Mouse (Mus musculus): ENCODE measurements around the gene Leprot.

The Leprot gene

DNA sequence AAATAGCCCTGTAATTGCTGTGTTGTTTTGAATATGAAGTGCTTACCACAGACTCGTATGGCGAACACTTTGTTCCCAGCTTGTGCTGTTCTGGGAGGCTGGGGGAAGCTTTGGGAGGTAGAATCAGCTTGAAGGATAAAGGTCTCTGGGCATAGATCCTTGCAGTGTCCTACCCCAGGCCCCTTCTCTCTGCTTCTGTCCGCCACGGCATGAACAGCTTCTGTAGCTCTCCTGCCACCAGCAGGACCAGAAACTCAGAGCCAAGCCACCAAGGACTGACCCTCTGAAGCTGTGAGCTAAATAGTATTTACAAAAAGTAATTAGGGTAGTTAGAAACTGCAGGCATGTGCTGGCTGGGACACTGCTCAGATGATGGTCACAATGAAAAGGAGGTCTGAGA lies 17.2 kb downstream of the Leprot start:
- no peak for DNase-seq (ENCODE audit: low read depth, low spot score)

DNA sequence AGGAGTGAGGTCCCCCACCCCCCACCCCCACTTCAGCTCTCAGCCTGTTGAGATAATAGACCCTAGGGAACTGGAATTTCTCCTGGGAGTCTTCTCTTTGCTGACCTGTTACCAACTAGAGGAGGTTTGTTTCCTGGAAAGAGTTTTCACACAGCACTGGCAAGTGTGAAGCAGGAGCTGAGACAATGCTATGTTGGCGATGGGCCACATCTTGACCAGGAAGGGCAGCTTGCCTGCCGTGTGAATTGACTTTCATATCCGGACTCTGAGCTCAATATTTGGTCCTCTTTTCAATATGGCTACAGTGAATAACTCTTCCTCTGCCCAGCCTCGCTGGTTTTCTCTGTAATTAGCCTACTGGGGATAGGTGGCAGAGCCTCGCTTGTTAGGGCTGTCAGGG lies 21.6 kb downstream of the Leprot start:
- DNase-seq (ENCODE audit: low read depth, low spot score), result no peak

DNA sequence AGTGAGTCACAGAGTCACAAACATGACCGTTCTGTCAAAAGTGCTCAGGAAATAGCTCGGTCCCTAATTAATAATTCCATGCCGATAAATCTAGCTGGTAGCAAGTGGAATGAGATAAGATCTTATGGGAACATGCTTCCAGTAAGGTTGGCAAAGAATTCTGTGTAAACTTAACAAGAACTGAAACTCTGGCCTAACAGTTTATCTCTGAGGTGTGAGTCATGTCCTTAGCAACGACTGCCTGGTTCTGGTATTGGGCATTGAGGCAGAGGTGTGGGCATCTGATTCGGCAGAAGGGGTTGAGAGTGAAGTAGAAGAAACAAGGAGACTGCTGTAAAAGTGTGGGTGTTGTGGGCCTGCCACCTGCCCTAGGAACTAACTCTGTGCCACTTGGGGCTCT lies 22.3 kb downstream of the Leprot start:
- no peak for DNase-seq (ENCODE audit: low read depth, low spot score)

DNA sequence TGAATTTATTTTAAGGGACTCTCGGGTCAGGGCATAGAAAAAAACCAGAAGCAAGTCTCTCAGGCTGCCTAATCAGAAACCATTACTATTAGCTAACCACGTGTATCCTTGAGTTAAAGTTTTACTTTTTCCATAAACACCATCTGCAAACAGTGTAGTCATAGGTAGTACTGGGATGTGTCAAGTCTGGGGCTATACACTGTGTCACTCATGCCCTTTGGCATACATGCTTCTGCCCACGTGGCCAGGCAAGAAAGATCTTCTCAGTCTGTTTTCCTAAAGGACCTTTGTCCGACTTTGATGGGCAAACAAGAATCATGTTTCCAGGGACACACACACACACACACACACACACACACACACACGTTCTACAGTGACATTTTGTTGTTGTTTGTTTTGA lies 27.3 kb downstream of the Leprot start:
- DNase-seq (ENCODE audit: low read depth, low spot score), result no peak

DNA sequence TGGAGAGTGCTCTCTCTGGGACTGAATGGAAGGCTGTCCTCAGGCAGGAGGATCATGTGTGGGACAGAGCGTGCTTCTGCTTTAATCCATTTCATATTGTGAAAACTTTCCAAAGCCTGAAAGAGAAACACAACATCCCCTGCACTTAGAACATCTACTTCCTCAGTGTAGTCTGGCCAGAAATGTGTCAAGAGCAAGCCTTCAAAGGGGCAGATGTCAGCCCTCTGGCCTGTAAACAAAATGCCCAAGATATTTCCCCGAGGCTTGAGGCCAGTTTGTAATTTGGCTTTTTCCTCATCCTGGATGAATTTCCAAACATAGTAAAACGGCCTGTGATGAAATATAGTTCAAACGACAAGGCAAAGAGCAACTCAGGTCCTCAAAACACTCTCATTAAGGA lies 28.2 kb downstream of the Leprot start:
- no peak for DNase-seq (ENCODE audit: low read depth, low spot score)

DNA sequence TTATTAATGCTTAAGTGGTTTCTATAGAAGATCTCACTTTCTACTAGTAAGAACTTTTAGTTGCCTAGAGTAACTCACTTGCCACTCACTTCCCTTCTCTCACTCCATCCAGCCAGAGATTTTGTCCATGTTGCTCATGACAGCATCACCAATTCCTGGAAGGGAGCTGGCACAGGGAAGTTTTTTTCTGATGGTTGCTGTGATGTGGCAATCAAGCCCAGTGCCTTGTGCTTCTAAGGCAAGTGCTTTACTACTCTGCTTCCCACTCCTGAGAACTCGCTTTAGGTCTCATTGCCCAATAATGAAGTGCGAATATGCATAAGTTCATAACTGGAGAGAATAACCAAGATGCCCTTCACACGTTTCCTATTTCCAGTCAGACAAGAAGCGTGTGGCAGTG lies 35.1 kb downstream of the Leprot start:
- DNase-seq (ENCODE audit: low read depth, low spot score), result no peak

DNA sequence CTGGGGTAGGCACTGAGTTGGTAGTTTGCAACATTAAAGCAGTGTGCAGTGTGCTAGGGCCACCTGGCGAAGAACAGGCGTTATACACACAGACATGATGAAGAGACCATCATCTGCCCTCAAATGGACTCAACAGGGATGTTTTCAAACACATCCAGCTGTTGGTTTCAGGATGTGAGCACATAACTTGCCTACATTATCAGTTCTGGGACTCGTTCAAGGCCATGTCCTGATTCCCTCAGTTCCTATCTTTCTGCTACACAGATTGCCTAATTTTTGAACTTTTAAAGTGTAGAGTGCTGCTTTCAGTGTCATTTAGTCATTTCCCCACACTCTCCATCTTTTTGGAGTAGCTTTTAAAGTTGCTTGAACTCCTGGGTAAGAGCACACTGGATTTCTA lies 35.6 kb downstream of the Leprot start:
- DNase-seq (ENCODE audit: low read depth, low spot score), result no peak

DNA sequence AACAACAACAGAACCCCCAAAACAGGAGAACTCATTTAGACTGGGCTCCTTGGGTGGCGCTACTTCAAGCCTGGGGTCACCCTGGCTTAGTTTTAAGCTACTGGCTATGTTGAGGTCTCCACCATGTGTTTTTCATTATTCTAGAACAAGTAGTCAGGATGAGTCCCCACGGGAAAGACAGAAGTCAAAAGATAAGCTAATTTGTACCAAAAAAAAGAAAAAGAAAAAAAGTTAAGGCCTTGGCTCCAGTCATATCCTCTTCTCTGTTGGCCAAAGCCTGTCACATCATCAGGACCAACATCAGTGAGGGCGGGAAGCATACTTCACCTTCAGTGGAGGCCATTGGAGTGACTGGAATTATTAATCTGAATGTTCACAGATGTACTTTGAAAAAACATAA lies 37.3 kb downstream of the Leprot start:
- no peak for DNase-seq (ENCODE audit: low read depth, low spot score)

DNA sequence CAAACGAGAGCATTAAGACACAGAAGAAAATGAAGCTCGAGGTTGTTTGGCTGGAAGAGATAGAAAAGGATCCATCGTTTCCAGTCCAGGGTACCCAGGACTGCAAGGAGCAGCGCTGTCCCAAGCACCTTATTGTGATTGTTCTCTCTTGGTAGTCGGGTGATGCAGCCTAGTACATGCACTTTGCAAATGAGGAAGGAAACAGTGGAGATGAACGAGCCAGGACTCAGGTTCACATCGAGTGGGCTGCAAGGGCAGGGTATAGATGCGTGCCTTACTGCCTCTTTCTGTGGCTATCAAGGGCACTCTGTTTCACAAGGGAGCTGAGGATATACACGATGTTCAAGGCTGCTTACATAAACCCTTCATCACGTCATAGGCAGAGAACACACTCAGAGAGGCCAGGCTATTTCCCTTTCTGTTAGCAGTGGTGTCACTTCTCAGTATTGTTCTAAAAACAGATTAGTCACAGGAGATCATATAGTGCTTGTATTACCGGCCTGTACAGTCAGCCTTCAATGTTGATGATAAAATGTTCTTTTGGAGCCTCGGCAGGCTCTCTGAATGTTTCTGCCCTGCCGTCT lies 38.8 kb downstream of the Leprot start:
- DNase-seq (ENCODE audit: low read depth, low spot score), result no peak

DNA sequence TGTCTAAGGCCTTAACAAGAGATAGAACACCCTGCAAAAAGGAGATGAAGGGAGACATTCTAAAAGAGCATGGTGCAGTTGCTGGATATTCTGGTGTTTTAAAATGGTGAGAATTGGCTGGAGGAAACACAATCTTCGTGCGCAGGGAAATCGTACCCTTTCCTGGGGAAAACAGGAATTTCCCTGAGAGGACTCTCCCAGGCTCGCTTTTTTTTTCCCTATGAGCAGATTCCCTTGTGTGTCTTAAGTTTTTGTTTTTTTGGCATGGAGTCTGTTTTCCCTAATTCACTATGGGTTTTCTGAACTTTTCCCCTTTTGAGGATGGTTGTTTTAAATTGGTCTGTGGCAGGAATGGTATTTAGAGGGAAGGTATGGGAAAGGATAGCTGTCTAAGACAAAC lies 41.7 kb downstream of the Leprot start:
- no peak for DNase-seq (ENCODE audit: low read depth, low spot score)

DNA sequence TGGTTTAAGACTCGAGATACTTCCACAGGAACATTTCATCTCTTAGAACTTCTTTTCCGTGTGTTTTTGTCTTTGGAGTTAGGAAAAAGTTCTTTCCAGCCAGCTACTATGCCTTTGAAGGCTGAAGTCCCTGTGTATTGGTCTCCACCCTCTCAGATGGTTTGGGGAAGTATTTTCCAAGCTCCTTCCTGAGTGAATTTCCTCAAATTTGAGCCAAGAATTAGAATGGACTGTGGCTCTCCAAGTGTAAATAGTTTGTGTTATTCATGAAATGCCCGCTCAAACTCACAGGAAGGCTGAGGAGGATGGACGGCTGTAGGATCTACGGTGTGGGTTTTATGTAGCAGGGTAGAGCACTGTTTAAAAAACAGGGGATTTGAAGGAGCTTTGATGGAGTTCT lies 42.1 kb downstream of the Leprot start:
- DNase-seq (ENCODE audit: low read depth, low spot score), result no peak

DNA sequence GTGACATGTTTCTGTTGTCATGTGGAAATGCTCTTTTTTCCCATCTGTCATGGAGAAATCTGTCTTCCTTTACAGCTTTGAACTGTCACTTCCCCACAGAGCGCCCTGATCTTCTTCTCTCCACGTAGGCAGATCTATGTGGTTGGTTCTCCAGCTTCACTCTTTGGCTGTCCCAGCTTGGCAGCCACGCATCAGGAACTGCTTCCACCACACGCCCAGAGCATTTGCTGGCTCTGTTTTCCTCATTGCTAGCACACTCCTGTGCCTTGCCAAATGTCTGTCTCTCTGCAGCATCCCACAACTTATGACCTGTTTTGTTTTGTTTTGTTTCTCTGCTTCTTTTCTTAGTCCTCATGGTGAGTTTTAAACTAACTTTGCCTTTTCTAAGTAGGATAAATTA lies 45.4 kb downstream of the Leprot start:
- no peak for DNase-seq (ENCODE audit: low read depth, low spot score)

DNA sequence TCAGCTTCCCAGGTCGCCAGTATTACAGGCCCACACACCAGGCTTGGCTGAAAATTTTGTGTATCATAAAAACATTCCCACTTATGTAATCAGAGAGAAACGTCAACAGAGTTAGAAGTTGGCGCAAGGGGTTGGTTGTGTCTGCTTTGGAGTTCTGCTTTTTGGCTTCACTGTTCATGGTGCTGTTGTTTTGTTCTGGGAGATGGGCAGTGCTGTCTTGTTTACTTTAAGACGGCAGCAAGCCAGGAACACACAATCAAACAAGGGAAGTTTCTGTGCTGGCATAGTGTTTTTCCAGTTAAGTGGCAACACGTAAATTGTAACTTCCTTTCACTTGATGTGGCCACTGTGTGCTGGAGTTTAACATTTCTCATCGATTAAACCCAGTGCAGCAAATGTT lies 47.0 kb downstream of the Leprot start:
- DNase-seq (ENCODE audit: low read depth, low spot score), result no peak

DNA sequence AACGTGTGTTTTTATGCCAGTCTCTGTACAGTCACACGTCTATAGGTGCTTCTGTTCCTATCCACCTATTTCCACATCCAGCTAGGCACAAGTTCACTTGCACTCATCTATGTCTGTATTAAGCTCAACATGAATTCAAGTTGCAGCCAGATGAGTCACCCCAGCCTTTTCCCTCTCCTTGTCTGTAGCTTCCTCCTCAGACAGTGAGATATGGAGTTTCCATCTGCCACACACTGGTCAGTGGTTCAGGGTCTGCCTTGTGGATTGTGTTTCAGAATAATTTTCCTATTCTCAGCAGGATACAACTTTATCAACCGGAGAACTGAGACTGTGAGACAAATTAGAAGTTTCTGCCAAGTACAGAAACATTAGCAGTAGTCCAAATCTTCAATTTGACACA lies 49.7 kb downstream of the Leprot start:
- DNase-seq (ENCODE audit: low read depth, low spot score), result no peak

DNA sequence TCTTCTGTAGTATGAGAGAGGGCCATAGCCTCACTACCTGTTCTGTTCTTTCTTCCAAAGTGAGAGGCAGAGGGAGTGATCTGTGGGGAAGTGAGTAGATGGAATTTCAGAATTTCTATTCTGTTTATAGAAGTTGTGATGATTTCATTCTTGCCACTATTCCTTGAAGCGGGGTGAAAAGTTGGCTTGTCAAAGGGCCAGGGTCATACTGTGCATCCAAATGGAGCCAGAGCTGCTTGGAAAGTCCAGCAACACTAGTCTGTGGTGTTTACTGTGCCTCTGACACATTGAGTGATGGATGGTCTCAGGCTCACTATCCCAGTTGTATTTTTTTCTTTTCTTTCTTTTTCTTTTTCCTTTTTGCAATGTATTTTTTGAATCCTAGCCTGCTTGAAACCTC lies 51.9 kb downstream of the Leprot start:
- DNase-seq (ENCODE audit: low read depth, low spot score), result no peak

DNA sequence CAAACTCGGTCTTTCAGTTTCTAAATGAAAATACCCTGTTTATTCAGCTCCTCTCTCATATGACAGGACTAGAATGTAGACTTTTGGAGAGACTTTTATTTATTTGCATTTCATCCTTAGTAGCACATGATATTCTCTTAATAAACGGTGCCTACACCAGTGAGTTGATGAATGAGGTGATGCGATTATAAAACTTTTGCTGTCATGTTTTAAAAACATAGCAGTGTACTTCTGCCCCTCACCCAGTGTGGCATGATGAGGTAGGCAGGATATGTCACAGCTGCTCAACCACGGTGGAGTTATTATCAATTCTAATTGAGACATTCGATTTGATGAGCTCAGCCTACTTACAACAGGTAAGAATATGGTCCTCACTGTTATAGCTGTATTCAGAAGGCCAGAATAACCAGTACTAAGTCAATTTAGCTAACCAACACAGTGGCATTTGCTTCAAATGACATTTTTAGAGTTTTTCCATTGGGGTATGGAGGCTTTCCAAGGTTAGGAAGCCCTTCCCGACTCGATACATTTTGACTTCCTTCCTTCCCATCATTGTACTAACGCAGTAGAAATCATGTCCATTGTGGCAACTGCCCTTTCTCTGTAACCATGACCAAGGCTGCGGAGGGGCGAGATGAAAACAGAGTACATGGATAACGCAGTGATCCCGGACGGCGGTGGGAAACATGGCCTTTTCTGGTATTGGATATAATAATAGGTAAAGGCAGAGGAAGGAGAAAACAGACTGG lies 53.5 kb downstream of the Leprot start:
- DNase-seq (ENCODE audit: low read depth, low spot score), result no peak

DNA sequence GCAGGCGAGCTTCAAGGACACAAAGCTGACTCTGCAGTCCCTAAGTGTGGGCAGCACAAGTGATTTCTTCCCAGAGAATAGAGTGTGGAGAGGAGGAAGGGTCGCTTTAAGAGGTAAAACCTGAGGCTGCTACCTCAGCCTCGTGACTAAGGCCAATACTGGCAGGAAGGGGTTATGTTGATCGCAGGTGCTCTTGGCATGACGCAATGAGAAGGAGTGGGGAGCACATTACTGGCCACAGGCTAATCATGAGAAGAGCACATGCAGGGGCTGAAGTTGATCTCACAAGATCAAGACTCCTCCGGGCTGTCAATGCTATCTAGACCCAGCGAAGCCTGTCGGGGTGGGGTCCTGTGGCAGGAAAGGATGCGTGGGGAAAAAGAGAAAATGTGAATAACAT lies 57.8 kb downstream of the Leprot start:
- no peak for DNase-seq (ENCODE audit: low read depth, low spot score)

DNA sequence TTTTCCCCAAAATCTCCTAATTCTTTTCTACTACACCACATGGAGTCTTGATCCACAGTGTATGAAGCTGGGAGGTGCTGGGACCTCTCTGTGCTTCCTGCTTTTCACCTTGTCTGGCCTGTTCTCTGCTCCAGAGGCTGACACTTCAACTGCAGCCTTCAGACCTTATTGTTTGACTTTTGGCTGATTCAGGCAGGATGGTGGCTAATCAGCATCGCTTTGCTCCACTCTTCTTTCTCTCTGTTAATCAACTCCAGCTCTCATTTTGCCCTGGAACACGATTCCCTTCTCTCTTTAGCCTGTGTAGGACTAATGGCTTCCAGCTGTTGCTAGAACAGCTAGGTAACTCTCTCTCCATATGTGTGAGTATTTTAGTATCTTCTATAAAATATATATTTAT lies 59.7 kb downstream of the Leprot start:
- no peak for DNase-seq (ENCODE audit: low read depth, low spot score)

DNA sequence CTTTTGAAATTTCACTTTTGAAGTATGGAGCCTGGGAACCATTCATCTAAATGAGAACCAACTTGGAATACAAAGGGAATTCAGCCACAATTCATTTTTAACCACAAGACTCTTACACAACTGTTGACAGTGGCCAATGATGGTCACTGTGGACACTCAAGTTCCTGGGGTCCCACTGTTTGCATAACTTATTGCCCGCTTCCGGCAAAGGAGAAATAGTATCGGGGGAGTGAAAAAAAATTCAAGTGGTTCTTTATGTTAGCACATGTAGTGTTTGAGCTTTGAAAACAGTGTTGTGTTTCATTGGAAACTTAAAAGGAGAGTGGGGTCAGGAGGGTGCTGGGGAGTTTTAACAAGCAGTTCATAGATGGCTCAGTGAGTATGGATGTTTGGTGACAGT lies 60.4 kb downstream of the Leprot start:
- DNase-seq (ENCODE audit: low read depth, low spot score), result no peak
